Mouse (Mus musculus): ENCODE measurements around the gene St6galnac1.
"Not testable (repeated sequence)": the region's sequence is repeated elsewhere in the genome, so short reads cannot be mapped to it uniquely, and the experiment has no call there.

St6galnac1 gene

DNA sequence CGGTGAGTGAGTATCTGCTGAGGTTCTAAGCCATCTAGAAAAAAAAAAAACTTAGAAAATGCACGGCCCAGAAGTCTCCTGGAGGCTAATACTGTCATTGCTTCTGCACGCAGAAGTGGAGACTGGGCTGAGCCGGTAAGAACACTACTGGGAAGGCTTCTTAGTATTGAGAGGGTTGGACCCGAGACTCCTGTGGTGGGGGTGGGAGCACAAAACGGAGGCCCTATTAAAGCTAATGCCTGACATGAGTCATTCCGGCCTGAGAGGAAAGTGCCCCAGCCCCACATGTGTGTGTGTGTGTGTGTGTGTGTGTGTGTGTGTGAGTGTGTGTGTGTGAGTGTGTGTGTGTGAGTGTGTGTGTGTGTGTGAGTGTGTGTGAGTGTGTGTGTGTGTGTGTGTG lies 31.8 kb upstream of the St6galnac1 start:
- no peak for DNase-seq

DNA sequence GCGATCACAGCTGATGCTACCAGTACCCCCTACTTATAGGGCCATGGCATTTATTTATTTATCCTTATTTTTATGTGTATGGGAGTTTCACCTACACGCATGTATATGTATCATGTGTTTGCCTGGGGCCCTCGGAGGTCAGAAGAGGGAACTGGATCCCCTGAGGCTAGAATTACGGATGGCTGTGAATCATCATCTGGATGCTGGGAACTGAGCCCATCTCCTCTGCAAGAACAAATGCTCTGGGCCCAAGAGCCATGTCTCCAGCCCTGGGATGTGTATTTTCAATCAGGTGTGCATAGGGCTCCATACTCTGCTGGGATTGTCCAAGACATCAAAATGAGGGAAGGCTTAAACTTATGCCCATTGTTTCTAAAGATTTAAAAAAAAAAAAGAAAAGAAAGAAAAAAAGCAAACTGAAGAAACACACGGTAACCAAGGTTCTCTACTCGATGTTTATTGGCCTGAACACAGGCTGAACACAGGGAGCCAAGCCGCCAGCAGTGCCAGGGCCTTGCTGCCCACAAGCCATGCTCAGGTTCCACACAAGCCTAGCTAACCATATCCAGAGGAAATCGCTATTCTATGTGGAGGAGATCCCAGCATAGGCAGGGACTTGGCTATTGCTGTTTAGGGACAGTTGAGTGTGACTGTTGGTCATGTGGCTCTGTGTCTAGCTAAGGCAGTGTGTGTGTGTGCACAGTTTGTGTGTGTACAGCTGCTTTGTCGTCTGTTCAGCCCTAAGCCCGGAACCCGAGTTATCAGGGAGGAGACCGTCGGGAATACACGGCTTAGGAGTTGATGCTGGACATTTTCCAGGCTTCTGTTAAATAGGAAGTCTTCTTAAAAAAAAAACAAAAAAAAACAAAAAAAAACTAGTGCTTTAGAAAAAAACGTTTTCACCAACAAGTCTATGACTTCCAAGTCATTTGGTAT lies 31.1 kb upstream of the St6galnac1 start:
- DNase-seq, result no peak

DNA sequence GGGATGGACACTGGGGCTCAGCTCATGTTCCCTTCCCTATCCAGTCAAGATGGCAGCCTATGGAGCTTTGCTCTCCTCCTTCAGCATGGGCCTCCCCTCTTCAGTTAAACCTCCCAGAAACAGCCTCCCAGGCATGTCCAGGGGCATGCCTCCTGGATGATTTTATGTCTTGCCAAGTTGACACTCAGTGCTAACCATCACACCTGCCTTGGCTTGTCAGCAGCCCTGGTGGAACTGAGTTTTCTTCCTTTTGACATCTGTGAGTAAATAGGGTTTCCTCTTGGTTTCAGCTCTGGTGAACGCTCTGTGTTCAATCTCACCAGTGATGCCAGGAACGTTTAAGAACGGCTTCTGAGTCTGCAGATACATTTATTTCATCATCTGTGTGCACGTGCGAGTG lies 27.4 kb upstream of the St6galnac1 start:
- DNase-seq, result no peak

DNA sequence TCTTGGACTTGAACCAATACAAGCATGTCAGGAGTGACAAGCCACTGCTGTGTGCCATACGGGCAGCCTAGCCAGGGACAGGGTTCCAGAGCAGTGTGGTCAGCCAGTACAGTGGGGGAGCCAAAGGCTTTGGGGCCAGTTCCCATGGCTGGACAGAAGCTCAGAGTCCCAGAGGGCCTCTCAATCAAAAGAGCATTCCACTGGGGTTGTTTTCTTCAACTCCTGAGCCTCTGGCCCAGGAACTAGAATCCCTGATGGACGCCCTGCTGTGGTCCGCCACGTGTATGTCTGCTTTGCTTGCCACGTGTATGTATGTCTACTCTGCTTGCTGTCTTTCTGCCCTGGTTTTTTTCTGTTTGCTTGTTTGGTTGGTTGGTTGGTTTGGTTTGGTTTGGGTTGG lies 25.8 kb upstream of the St6galnac1 start:
- no peak for DNase-seq

DNA sequence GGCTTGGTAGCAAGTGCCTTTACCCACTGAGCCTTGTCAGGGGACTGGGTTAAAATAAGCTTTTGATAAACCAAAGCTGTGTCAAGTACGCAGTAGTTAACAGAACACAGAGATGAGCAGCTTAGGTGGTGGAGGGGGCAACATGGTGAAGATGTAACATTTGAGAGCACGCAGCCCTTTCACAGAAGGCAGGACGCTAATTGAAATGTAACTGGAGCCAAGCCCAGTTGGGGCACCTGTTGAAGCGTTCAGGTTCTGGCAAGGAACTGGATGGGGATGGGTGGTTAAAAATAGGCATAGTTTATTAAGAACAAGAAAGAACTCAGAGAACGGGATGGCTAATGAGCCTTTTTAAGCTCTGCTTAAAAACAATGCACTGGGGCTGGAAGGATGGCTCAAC lies 24.1 kb upstream of the St6galnac1 start:
- DNase-seq, result no peak

DNA sequence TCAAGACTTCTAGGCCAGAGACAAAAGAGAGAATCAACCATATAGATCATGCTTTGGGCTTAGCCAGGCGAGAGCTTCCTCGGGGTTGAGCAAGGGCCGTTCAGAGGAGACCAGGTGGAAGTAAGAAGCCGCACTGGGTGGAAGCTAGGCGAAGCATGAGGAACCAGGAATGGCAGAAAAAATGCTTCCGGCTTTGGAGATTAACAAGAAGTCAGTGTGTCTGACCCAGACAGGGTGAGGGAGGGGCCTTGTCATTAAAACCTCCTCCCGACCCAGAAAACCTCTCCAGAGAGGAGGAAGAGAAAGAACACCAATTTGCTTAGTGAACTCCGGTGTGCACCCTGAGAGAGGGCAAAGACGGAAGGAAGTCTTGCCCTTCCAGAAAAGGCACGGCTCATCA lies 8.9 kb upstream of the St6galnac1 start:
- DNase-seq, result no peak

DNA sequence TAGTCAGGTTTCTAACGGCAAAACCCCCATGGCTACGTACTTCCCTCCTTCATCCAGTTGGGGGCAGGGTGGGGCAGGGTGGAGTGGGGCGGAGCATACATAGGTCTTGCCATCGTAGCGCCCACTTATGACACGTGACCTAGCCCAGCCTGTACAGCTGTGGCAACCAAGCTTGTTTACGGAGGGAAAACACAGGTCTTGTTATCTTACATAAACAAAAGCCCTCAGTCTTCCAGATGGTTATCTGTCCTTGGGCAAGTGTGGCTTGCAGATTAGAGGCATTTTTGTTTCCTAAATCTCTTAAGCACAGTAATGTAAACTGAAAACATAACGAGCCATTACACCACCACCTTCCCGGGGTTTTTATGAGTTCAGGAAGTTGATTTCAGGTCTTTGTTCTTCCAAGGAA lies 7.4 kb upstream of the St6galnac1 start:
- peak; percentile 74 for DNase-seq

DNA sequence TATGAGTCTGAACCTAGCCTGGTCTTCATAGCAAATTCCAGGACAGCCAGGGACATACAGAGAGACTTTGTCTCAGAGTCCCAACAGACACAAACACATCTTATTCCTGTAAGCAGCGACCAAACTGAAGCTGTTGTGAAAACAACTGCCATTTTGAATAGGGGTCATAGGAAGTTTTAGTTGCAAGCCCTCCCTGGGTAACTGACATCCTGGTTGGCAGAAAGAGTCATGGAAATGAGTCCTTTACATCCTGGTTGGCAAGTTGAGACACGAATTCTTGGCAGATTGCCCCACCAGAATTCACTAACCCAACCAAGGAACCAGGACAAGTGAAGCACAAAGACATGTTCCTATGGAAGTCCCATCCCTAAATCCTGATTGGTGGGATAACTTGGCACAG lies 2.1 kb downstream of the St6galnac1 start:
- DNase-seq, result no peak

DNA sequence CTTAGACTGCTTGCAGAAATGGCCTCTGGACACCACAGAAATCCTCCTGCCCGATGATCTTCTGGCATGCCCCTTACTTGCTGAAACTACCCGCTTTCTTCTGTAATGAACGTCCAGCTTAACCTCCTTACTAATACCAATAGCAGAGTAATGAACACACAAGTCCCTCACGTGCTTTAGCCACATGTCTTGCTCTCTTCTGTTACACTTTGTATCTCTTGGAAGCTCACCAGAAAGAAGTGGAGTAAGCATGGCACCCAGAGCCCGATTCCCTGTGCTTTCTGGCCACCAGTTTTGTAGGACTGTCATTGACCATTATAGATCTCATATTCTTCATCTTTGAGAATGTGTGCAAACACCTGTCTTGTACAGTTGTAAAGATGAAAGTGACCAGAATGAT lies 5.4 kb downstream of the St6galnac1 start:
- no peak for DNase-seq

DNA sequence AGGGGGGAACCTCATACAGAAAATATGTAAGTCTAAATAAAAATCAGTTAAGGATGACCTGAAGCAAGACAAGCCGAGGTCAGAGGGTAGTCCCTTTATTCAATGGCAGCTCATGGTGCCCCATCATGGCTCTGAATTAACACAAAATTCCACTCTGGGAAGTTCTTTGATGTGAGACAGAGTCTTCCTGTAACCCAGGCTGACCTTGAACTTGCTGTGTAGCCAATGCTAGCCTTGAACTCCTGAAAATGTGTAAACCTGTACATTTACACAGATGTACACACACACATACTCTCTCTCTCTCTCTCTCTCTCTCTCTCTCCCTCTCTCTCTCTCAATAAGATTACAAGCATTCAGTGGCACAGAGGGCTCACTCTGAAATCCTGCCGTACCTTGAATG lies 10.4 kb downstream of the St6galnac1 start:
- DNase-seq, result no peak

DNA sequence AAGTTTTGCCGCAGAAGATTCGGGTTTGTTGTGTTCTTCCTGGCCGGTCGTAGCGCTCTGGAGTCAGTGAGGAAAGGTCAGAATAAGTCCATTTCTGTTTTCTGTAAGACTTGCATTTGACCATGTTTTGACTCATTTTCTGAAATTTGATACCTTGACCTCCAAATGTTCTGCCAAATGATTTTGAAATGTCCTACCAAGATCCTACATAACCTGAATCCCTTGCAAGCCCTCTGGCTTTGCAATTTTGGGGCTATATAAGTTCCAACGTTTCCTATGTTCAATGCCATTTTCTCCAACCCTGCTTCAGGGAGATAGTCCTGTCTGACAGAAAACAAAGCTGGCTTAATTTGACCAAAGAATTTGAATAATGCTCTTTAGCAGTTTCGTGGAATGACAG lies 11.0 kb downstream of the St6galnac1 start:
- DNase-seq, result no peak

DNA sequence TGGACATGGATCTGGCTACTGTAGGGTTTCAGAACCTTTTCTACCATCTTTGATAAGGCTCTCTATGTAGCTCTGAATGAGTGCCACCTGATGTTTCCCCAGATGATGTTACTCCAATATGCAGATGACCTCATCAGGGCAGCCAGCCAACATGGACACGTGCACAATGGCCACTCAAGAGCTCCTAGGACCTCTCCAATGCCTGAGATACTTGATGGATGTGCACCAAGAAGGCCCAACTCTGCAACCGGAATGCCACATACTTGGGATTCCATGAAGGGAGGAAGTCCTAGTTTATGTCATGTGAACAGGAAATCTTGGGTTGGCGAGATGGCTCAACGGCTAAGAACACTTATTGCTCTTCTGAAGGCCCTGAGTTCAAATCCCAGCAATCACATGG lies 20.1 kb downstream of the St6galnac1 start:
- DNase-seq, result peak; percentile 57

DNA sequence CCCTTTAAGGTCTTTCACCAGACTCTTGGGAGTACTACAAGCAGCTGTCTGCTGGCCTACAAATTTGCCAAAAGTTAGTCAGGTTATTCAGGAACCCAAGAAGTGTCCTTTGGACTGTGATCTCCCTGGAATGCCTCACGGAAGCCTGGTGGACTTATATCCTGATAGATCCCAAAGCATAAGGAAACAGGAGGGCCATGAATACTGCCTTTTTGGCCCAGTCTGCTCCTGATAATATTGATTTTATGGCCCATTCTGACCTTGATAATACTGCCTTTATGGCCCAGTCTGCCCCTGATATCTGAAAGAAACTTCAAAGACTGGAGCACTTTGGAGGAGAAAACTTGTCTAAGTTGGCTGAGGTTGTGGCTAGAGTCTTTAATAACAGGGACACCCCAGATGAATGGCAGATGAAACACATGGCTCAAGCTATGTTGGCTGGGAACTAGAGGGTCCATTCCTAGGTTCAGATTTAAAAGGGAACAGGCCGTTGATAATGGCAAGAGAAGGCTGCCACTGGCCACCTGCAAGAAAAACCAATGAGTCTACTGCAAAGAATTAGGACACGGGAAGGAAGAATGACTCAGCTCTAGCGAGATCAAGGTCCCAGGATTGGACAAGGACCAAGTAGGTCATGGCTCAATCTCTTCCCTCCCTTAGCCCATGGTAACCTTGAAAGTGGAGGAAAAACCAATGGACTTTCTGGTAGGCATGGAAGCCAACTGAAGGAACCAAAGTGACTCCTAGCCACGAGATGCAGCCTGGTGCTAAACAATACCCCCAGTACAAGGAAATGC lies 21.4 kb downstream of the St6galnac1 start:
- DNase-seq, result no peak

DNA sequence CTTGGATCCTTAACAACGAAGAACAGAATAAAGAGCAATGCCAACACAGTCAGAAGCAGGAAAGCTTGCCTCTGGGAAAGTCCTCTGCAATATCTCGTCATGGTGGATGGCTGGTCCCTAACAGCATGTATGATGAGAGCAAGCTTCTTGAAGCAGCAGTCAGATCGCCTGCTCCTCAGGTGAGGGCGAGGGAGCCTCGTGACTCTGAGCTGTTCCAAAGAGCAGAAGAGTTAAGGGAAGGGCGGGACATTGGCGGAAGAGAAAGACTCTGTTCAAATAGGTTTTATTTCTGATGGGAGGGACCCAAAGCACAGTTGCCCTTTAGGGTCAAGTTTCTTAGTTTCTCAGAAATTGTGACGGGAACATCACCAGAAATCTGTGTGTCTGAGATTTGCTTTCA lies 25.6 kb downstream of the St6galnac1 start:
- no peak for DNase-seq

DNA sequence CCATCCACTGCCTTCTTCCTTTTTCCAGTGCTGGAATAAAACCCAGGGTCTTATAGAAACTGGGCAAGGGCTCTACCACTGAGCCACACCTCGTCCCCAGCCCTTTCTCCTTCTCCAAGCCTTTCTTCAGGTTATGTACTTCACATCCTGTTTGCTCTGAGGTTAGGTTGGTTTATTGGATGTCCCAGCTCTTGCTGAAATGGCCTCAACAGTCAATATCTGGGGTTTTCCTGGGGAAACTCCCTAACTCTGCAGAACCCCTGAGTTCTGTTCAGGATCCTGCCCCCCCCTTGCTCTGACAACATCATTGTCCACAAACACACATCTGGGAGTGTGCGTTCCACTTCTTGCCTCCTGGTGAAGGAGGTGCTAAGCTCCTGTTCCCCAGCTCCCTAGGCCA lies 26.6 kb downstream of the St6galnac1 start:
- DNase-seq, result not testable (repeated sequence)

DNA sequence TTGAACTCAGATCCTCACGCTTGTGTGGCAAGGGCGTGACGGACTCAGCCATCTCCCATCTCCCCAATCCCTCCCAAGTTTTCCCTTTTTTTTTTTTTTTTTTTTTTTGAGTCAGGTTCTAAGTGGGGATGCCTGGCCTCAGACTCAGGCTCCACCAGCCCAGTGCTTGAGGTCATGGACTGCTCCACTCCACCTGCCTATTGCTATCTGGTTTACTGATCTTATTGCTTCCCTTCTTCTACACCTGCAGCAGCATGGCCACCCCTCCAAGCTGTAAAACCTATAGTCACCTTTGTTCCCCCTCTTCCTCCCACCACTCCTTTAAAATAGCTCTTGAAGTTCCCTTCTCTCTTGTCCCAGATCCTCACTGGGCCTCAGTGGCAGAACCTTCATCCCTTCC lies 28.5 kb downstream of the St6galnac1 start:
- not testable (repeated sequence) for DNase-seq

DNA sequence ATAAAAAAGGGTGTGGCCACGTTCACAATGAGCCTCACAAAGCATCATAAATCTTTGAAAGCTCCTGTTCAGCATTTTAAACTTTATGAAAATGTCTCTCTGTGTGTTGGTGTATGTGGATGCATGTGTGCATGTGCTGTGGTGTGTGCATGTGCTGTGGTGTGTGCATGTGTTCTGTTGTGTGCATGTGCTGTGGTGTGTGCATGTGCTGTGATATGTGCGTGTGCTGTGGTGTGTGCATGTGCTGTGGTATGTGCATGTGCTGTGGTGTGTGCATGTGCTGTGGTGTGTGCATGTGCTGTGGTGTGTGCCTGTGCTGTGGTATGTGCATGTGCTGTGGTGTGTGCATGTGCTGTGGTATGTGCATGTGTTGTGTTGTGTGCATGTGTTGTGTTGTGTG lies 29.9 kb downstream of the St6galnac1 start:
- not testable (repeated sequence) for DNase-seq

DNA sequence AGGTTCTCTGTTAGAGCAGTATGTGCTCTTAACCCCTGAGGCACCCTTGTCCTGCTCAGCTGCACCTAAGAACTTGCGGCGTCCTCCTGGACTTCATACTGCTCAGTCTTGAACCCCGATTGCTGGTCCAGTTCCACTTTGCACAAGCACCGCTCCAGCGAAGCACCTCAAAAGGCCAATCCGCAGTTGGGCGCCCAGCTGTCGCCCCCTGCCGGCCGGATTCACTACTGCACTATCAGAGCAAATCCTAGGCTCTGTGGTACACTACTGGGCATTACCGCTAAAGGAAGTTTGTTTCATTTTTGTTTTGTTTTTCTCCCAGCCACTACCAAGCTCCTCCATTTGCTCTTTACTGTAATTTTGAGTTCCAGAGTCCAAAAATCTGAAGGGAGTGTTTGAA lies 36.9 kb downstream of the St6galnac1 start:
- peak; percentile 24 for DNase-seq

DNA sequence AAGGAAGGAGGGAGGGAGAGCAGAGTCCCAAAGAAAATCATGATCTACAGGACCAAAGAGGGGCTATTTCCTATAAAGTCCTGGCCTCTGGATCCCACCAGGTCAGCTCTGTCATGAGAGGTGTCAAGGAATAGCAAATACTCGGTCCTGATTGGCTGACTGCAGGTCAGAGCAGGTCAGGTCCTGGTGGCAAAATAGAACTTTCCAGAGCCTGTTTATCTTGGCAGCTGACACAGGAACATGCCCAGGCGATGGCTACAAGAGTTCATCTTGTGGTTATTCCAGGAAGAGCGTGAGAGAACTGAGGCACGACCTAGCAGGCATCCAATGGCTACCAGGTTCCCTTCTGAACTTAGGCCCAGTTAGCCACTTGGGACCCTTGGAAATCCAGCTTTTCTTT lies 42.8 kb downstream of the St6galnac1 start:
- peak; percentile 19 for DNase-seq

DNA sequence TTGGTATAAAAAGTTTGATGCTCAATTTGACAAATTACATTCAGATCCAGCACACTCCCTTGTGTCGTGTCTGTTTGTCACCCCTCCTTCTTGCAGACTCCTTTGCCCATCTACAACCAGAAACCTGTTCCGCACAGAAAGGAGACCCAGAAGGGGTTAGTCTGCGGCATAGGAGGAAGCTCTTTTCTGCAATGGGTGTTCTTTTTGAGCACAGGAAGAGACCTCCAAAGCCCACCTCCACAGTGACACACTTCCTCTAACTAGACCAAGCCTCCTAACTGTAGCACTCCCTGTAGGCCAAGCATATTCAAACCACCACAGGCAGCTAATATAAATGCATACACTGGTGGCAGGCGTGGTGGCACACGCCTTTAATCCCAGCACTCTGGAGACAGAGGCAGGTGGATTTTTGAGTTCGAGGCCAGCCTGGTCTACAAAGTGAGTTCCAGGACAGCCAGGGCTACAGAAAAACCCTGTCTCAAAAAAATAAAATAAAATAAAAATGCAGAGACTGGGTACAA lies 44.2 kb downstream of the St6galnac1 start:
- not testable (repeated sequence) for DNase-seq

DNA sequence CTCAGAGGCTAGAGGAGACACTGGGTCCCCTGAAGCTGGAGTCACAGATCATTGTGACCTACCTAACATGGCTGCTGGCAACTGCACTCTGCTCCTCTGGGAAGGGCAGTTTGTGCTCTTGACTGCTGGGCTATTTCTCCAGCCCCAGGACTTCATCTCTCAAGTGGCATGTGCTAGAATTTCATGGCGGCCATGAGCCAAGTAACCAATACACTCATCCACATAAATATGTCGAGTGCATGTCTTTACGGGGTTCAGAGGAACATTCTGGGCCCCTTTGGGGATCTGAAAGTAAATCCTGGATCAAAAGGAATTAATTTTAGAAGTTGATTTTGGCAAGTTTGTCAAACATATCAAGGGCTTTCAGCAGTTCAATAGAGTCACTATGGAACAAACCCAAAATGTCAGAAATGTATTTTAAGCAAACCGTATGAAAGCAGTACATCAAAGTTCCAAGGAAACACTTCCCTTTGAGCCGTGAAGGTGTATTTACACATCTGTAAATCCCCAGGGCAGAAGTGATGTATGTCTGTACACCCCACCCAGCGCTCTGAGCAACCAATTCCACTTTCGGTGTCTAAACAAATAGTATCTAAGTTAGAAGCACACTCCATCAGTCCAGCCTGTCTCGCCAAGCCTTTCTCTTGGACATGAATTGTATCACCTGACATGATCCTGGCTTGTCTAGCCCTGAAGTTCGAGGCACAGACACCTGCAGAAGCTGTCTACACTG lies 45.9 kb downstream of the St6galnac1 start:
- peak; percentile 21 for DNase-seq

DNA sequence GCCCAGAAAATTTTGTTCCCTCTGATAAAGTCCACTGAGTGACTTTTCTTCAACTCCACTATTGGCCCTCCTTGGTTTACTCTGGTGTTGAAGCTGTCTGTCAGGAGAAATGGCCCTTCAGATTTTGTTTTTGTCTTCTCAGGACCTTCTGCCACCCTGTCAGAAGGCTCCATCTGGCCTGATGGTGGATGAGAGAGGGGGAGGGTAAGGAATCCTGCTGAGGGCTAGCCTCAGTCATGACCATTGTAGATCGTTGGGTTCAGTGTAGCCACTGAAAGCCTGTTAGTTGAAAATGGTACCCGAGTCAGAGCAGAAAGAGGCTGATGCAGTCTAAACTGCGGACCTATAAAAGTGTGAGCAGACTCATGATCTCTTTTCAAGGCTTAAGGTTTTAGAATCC lies 49.2 kb downstream of the St6galnac1 start:
- no peak for DNase-seq
